Mouse (Mus musculus): ENCODE data around the gene Tns4. TPM values are rescaled to one million over a fixed set of nuclear protein-coding genes. Genes with fewer than 3 reads are reported as not detected.

Gene Tns4
- polyA plus RNA-seq, 1 experiment from 2014 or later = 1.5 TPM

DNA sequence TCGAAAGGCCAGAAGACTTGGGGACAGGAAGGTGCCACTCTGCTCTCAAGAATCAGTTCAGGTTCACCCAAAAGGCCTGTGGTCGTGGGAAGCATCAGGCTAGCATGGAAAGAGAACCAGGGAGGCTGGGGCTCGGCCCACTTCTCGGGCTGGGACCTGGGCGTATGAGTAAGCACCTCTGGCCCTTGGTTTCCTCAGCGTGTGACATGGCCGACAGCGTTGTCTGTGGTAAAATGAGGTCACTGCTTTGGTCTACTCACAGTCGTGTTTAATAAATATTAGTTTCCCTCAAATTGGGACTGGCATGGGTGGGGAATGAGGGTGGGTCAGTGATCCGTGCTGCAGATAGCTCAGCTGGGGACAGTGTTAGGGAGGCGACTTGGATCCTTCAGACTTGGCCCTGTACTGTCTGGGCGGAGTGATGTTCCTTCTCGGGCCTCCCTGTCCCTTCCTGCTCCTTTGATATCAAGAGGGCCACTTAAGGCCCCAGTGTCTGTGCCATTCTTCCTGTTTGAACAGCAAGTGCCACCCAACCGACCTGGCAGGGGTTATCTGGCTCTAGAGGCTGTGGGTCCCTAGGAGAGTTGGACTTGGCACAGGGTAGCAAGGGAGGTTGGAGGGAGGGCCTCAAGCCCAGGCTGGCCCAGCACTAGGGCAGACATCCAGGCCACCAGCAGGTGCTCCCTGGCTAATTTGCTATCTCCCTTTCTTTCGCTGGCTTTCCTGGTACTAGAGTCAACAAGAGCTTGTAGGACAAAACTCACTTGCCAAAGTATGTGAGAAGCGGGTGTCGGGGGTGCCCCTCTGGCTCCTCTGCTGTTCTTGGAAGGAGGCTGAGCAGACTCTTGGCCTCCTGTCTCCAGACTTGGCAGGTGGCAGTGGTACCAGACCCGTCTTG, 38.9 kb upstream of the Tns4 start:
- no peaks in the 10 kb centered on the region for H3K36me3 ChIP-seq
- no peak for ATAC-seq (ENCODE audit: insufficient read depth, low FRiP score, low read depth)
- H3K4me1 ChIP-seq = peaks cover 47% of the 10 kb centered on the region
- no peaks in the 10 kb centered on the region for H3K27me3 ChIP-seq (replicated peaks)
- no peaks in the 10 kb centered on the region for H3K9me3 ChIP-seq
- H3K27ac ChIP-seq = peak overlapping the region; percentile 69; the same call in 1 of the 2 replicates
- no peak overlapping the region for H3K4me2 ChIP-seq
- WGBS = 74% methylated on average over 18 of the region's 18 CpGs
- H3K9ac ChIP-seq = no peak overlapping the region
- H3K4me3 ChIP-seq (replicated peaks) = no peak overlapping the region

DNA sequence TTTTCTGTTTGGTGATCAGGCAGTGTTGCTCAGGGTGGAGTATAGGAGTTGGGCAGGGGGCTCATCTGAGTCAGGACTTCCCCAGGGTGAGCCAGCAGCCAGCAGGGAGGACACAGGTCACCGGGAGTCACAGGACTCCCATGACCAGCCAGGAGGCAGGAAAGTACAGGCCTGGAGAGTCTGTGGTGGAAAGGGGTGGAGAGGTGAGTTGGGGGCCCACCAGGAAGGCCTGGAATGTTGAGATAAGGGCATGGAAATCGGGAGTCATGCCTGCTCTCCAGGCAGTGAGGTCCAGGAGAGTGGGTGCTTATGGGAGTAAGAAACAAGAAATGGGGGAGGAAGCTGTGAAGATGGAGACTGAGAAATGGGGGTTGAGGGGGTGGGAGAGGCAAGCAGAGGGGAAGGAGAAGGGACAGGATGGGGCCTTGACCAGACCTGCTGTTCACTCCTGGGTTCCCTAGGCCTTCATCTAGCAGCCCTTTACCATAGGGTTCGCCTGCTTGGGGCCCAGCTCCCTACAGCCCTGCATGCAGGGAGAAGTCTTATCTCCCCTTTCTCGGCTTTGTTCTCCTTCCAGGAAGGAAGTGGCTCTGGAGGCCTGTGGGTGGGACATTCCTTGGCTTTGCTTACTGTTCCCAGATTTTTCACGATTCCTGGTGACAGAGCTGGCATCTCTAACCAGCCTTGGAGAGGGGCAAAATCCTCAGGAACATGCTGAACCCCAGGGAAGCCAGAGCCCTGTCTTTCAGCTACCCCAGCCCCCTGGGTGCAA, 37.6 kb upstream of the Tns4 start:
- Histone ChIP-seq H3K36me3 (no peaks in the 10 kb centered on the region), H3K4me1 (peaks cover 37% of the 10 kb centered on the region), H3K27me3 (replicated peaks) (no peaks in the 10 kb centered on the region), H3K27ac (peak overlapping the region; percentile 69; the same call in 1 of the 2 replicates), H3K9ac (no peak overlapping the region), H3K4me2 (no peak overlapping the region), H3K4me3 (replicated peaks) (no peak overlapping the region), H3K9me3 (no peaks in the 10 kb centered on the region)
- 28% methylated on average over 5 of the region's 5 CpGs for WGBS
- peak; percentile 61 for ATAC-seq (ENCODE audit: insufficient read depth, low FRiP score, low read depth)

DNA sequence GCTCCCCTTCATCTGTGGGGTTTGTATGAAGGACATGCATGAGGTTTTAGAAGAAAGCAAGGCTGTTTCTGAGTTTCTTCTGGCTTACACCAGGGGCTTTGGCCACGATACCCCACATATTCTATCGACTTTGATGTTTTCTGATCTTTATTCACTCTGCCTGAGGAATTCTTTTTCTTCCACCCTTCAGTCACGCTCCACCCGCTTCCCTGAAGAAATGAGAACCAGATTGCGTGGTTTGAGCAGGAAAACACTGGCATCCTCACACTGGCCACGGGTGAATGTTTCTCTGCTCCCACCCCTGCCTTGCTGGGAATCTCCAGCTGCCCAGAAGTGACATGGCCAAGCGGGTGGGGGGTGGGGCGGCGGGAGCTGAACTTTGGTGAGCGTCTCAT, 35.5 kb upstream of the Tns4 start:
- peaks cover 37% of the 10 kb centered on the region for H3K4me1 ChIP-seq
- no peak overlapping the region for H3K4me2 ChIP-seq
- no peak overlapping the region for H3K27ac ChIP-seq
- no peak overlapping the region for H3K4me3 ChIP-seq (replicated peaks)
- ATAC-seq (ENCODE audit: insufficient read depth, low FRiP score, low read depth) = no peak
- no peak overlapping the region for H3K9ac ChIP-seq
- H3K9me3 ChIP-seq = no peaks in the 10 kb centered on the region
- no peaks in the 10 kb centered on the region for H3K27me3 ChIP-seq (replicated peaks)
- H3K36me3 ChIP-seq = no peaks in the 10 kb centered on the region
- 54% methylated on average over 10 of the region's 10 CpGs for WGBS

DNA sequence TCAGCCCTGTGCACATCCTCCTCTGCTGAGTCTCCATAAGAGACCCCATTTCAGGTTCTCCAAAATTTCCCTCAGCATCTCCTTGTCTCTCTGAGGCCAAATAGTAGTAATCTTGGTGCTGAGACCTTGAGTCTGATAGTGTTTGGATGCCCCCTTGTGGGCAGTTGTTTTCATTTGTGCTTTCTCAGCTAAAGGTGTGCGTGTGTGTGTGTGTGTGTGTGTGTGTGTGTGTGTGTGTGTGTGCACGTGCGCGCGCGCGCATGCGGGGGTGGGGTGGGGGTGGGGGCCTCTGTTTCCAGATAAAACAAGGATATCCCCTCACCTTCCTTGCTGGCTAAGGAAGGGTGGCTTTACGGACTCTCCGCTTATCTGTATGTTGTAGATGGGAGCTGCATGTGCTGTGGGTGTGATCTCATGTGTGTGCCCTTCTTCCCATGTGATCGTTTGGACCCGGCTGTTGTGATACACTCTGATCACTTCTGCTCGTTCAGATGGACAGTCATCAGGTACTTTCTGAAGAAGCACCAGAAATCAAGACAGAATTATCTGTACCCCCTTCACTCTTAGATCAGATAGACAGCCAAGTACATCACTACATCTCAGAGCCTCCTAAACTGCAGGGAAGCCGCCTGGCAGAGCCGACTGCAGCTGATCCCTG, 35.0 kb upstream of the Tns4 start:
- Histone ChIP-seq H3K4me1 (peaks cover 37% of the 10 kb centered on the region), H3K4me3 (replicated peaks) (no peak overlapping the region), H3K9me3 (no peaks in the 10 kb centered on the region), H3K27me3 (replicated peaks) (no peaks in the 10 kb centered on the region), H3K4me2 (no peak overlapping the region), H3K36me3 (no peaks in the 10 kb centered on the region), H3K9ac (no peak overlapping the region), H3K27ac (no peak overlapping the region)
- 42% methylated on average over 15 of the region's 15 CpGs for WGBS
- no peak for ATAC-seq (ENCODE audit: insufficient read depth, low FRiP score, low read depth)

DNA sequence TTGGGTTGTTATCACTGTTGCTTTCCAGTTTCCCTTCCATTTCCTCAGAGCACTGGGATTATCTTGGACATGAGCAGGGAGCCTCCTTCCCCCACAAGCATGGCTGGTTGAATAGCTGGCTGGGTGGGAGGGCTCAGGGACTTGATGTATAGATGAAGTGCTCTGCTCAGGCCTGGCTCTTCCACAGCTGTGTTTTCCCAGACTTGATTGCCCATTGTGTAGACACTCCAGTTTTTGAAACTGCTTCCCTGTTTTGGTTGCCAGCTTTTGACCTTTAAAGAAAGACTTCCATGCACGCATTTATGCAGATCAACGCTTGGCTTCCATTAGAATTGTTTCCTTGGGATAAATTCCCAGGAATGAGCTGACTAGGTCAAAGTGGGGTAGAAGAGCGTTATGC, 33.6 kb upstream of the Tns4 start:
- Histone ChIP-seq H3K36me3 (no peaks in the 10 kb centered on the region), H3K27me3 (replicated peaks) (no peaks in the 10 kb centered on the region), H3K9ac (no peak overlapping the region), H3K4me1 (peaks cover 32% of the 10 kb centered on the region), H3K27ac (no peak overlapping the region), H3K9me3 (no peaks in the 10 kb centered on the region), H3K4me3 (replicated peaks) (no peak overlapping the region), H3K4me2 (no peak overlapping the region)
- ATAC-seq (ENCODE audit: insufficient read depth, low FRiP score, low read depth) = no peak
- WGBS = 70% methylated on average over 3 of the region's 3 CpGs

DNA sequence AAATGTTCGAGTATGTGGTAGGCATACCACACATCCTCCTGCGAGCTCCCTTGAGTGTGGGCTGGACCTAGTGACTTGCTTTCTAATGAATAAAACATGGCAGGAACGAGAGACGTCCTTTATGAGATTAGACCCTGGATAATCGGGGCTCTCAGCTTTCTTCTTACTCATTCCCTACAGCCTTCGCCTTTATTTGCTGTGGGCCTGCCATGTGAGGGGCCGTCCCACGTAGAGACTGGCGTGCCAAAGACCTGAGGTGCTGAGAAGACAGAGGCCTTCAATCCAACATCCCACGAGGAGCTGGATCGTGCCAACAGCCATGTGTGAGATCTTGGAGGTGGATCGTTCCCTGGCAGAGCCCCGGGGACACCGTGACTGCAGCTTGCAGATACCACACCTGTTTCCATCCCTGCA, 32.1 kb upstream of the Tns4 start:
- H3K4me1 ChIP-seq = peaks cover 17% of the 10 kb centered on the region
- no peak overlapping the region for H3K9ac ChIP-seq
- no peak overlapping the region for H3K4me2 ChIP-seq
- WGBS = 74% methylated on average over 14 of the region's 14 CpGs
- no peak overlapping the region for H3K4me3 ChIP-seq (replicated peaks)
- H3K27me3 ChIP-seq (replicated peaks) = no peaks in the 10 kb centered on the region
- no peaks in the 10 kb centered on the region for H3K9me3 ChIP-seq
- no peak for ATAC-seq (ENCODE audit: insufficient read depth, low FRiP score, low read depth)
- H3K27ac ChIP-seq = no peak overlapping the region
- no peaks in the 10 kb centered on the region for H3K36me3 ChIP-seq

DNA sequence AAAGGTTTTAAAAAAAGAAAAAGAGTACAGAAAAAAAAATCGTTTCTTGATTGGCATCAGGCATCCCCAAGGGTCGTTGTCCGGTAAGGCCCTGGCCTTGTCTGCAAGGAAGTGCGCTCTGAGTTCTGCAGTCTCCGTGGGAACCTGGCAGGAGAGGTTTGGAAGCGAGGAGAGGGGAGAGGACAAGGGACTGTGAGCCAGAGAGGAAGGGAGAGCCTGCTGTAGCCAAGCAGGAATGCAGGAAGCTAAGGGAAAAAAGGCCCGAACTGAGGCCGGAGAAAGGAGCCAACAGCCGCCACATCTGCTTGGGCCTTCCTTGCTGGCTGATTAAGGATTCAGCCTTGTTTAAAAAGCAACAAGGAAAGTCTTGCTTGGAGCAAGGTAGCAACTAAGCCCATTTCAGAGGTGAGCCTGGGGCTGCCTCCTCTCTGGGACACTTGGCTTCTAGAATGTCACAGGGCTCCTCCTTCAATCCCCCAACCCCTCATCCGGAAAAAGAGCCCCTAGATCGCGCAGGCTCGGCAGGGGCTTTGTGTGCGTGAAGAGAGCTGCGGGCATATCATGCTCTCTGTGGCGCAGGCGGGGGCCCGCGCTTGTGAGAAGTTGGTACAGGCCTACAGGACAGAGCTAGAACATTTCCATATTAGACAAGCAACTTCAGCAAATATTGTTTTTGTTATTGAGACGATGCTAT, 31.6 kb upstream of the Tns4 start:
- no peak overlapping the region for H3K9ac ChIP-seq

DNA sequence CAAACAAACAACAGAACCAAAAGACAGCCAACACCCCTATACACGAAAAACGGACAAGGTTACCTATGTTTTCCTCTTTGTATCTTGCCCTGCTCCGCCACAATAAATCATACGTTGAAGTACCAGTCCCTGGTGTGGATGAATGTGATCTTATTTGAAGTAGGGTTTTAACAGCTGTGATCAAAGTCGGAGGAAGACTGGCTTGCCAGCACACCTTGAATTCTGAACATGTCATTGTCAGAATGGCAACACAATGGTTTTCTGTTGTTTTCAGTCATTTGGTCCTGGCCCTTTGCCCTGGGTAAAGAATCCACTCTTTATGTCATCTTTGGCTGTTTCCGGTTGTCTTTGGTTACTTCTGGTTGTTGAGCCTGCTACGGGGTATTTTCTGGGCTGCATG, 29.9 kb upstream of the Tns4 start:
- Histone ChIP-seq H3K4me1 (peaks cover 7% of the 10 kb centered on the region; the same call in 1 of the 2 replicates), H3K36me3 (no peaks in the 10 kb centered on the region), H3K27ac (no peak overlapping the region), H3K9me3 (no peaks in the 10 kb centered on the region), H3K9ac (no peak overlapping the region), H3K4me3 (replicated peaks) (no peak overlapping the region), H3K4me2 (no peak overlapping the region), H3K27me3 (replicated peaks) (no peaks in the 10 kb centered on the region)
- whole genome bisulfite sequencing = 83% methylated on average over 7 of the region's 7 CpGs
- no peak for ATAC-seq (ENCODE audit: insufficient read depth, low FRiP score, low read depth)

More for the DNA sequence above, 31.6 kb upstream of the Tns4 start:
- no peak for ATAC-seq (ENCODE audit: insufficient read depth, low FRiP score, low read depth)
- H3K27me3 ChIP-seq (replicated peaks) = no peaks in the 10 kb centered on the region
- 52% methylated on average over 20 of the region's 20 CpGs for WGBS
- no peaks in the 10 kb centered on the region for H3K9me3 ChIP-seq
- peaks cover 15% of the 10 kb centered on the region; the same call in 1 of the 2 replicates for H3K4me1 ChIP-seq
- H3K27ac ChIP-seq = peak overlapping the region; percentile 64; the same call in 1 of the 2 replicates
- H3K4me3 ChIP-seq (replicated peaks) = no peak overlapping the region
- H3K4me2 ChIP-seq = no peak overlapping the region
- H3K36me3 ChIP-seq = no peaks in the 10 kb centered on the region

DNA sequence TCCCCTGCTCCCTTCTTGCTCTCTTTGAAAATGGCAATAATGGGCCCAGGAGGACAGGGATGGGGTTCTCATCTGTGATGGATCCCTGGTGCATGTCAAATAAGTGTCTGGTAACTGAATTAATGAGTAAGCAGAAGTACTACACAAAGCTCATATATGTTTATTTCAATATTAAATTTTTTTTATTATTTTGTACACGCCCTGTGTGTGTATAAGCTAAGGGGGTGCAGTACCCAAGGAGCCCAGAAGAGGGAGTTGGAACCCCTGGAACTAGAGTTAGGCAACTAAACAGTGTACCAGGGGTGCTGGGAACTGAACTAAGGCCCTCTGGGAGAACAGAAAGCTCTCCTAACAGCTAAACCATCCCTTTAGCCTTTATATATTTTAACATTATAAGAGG, 29.3 kb upstream of the Tns4 start:
- Histone ChIP-seq H3K9ac (no peak overlapping the region), H3K36me3 (no peaks in the 10 kb centered on the region), H3K4me1 (peaks cover 7% of the 10 kb centered on the region; the same call in 1 of the 2 replicates), H3K9me3 (no peaks in the 10 kb centered on the region), H3K4me2 (no peak overlapping the region), H3K27me3 (replicated peaks) (no peaks in the 10 kb centered on the region), H3K4me3 (replicated peaks) (no peak overlapping the region), H3K27ac (no peak overlapping the region)
- WGBS = 97% methylated on average over 1 of the region's 1 CpGs
- ATAC-seq (ENCODE audit: insufficient read depth, low FRiP score, low read depth) = no peak

DNA sequence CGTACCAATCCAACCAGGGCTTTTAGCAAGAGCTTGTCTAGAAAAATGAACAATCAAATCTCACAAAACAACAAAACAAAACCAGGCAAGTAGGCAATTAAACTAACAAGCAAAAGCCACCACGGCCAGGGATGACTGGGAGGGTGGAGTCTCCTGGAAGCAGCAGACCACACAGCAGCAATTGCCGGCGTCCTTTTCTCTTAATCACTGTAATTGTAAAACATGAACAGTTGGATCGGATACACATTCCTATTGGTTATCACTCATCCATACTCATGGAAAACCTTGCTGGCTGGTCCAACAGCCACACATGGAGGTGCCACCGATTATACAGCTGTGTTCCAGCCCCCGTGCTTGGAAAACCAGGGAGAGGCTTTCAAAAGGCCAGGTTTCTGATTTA, 28.8 kb upstream of the Tns4 start:
- no peak overlapping the region for H3K4me3 ChIP-seq (replicated peaks)
- H3K36me3 ChIP-seq = no peaks in the 10 kb centered on the region
- 86% methylated on average over 7 of the region's 7 CpGs for WGBS
- no peak overlapping the region for H3K9ac ChIP-seq
- H3K27me3 ChIP-seq (replicated peaks) = no peaks in the 10 kb centered on the region
- H3K27ac ChIP-seq = no peak overlapping the region
- no peaks in the 10 kb centered on the region for H3K9me3 ChIP-seq
- ATAC-seq (ENCODE audit: insufficient read depth, low FRiP score, low read depth) = no peak
- H3K4me1 ChIP-seq = peaks cover 8% of the 10 kb centered on the region
- no peak overlapping the region for H3K4me2 ChIP-seq

DNA sequence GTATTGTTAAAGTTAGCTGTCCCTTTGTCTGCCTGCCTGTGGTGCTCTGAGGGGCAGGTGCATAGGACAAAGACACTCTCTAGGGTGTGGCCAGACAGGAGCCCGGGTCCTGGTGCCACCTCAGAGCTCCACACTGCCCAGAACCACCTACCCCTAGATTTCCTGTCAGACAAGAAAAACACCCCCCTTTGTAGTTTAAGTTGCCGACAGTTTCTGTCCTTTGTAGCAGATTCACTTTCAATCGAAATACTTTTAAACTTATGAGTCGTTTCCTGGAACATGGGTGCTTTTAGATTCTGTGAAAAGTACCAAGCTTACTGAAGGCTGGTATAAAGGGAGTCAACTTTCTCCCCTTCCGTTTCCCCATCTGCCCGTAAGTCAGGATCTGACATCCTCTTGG, 26.8 kb upstream of the Tns4 start:
- H3K36me3 ChIP-seq = no peaks in the 10 kb centered on the region
- H3K4me1 ChIP-seq = peaks cover 12% of the 10 kb centered on the region
- H3K9me3 ChIP-seq = no peaks in the 10 kb centered on the region
- no peak for ATAC-seq (ENCODE audit: insufficient read depth, low FRiP score, low read depth)
- H3K27me3 ChIP-seq (replicated peaks) = no peaks in the 10 kb centered on the region
- WGBS = 69% methylated on average over 6 of the region's 6 CpGs
- no peak overlapping the region for H3K9ac ChIP-seq
- peak overlapping the region; percentile 57; the same call in 1 of the 2 replicates for H3K27ac ChIP-seq
- no peak overlapping the region for H3K4me3 ChIP-seq (replicated peaks)
- no peak overlapping the region for H3K4me2 ChIP-seq

All from stomach, embryonic 15.5 days (tissue).